Mouse (Mus musculus) megakaryocyte-erythroid progenitor cell, adult 5 weeks (primary cell): ENCODE results near the gene Nostrin. TPM values are rescaled to one million over a fixed set of nuclear protein-coding genes. Genes with fewer than 3 reads are reported as not detected.

Experiments
- polyA plus RNA-seq: library from polyadenylated mRNA; stranded (reverse); fragments of >175 nt; gene quantifications from 2 replicates; pipeline ENCODE4 v1.2.3, GENCODE M21; 2012

Nostrin gene
- 0.10 and 0.45 TPM in 2 replicates for polyA plus RNA-seq

GRCm38 (mm10) chr2:69135661-69136576 is at the start of gene Nostrin:
Nostrin (plus strand) TSS chr2:69135800.

GRCm38 (mm10) chr2:69205791-69206351 is 70.3 kb downstream of the Nostrin start, which contains the start of gene Spc25:
Spc25 (minus strand) TSS chr2:69206194.

DNA sequence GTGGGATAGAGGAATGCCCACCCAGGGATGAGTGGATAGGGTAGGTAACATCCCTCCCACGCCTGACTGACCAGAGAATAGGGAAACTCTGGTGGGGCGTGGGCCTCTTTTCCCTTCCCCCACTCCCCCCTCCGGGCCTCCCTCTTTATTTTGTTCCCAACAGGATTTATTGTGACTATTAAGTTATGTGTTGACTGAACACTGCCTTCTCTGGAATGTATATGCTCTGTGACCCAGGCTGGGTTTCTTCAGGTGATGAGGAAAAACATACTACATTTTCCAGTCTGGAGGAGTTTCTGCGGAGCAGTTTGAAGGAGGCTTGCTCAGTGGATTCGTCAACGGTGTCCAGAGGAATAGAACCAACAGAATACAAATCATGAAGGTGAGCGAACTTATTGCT is 75.2 kb downstream of the Nostrin start, which contains the start of gene G6pc2:
G6pc2 (plus strand) TSS at position 301 of the 400 bp plus-strand sequence.

Other genes starting within 250 kb of the Nostrin start
- 9.6 and 13.5 TPM in 2 replicates for gene Spc25, start 70.4 kb downstream of the Nostrin start, polyA plus RNA-seq
- gene G6pc2, start 75.3 kb downstream of the Nostrin start, polyA plus RNA-seq, result not detected in 2 replicates
- not detected in 2 replicates for gene Abcb11, start 206.8 kb downstream of the Nostrin start, polyA plus RNA-seq
- gene Dhrs9, start 244.6 kb downstream of the Nostrin start, polyA plus RNA-seq, result 0.02 and 0.09 TPM in 2 replicates